Mouse (Mus musculus): ENCODE results near the gene Lipt1. TPM values are rescaled to one million over a fixed set of nuclear protein-coding genes. Genes with fewer than 3 reads are reported as not detected.

Lipt1 gene
- total and polyA plus RNA-seq, 2 experiments from 2014 or later, result 5.7 to 6.8 TPM

- no peak overlapping the region for H3K4me3 ChIP-seq (ENCODE audit: low read depth, low read length)
- no peak overlapping the region for H3K9ac ChIP-seq (replicated peaks; ENCODE audit: low read length, poor library complexity, severe bottlenecking)
- no peaks in the 10 kb centered on the region for H3K4me1 ChIP-seq (ENCODE audit: insufficient read depth, low read length)
- H3K4me2 ChIP-seq (ENCODE audit: low read depth, low read length, poor library complexity, severe bottlenecking), result no peak overlapping the region
- DNase-seq (ENCODE audit: low spot score) (no peak), ATAC-seq (ENCODE audit: low FRiP score) (no peak)
- H3K36me3 ChIP-seq (ENCODE audit: insufficient read depth, low read length), result peaks cover 33% of the 10 kb centered on the region
- WGBS, result 58% methylated on average over 6 of the region's 6 CpGs
- no peaks in the 10 kb centered on the region for H3K9me3 ChIP-seq (ENCODE audit: low read length)
- no peak for TF ChIP-seq CTCF (IDR thresholded peaks at IDR 0.05)
- no peaks in the 10 kb centered on the region for H3K27me3 ChIP-seq (ENCODE audit: insufficient read depth, low read length)
- no peak overlapping the region for H3K27ac ChIP-seq (ENCODE audit: low read depth, low read length)
Observed at GRCm38 (mm10) chr1:37900288-37900687, 28.8 kb downstream of the Lipt1 start.

GRCm38 (mm10) chr1:37903178-37903577 lies 31.6 kb downstream of the Lipt1 start:
- ATAC-seq (ENCODE audit: low FRiP score) (no peak), DNase-seq (ENCODE audit: low spot score) (peak; percentile 50)
- Histone ChIP-seq H3K4me1 (ENCODE audit: insufficient read depth, low read length) (no peaks in the 10 kb centered on the region), H3K36me3 (ENCODE audit: insufficient read depth, low read length) (peaks cover 13% of the 10 kb centered on the region; the same call in 1 of the 2 replicates), H3K4me2 (ENCODE audit: low read depth, low read length, poor library complexity, severe bottlenecking) (no peak overlapping the region), H3K27ac (ENCODE audit: low read depth, low read length) (no peak overlapping the region), H3K4me3 (ENCODE audit: low read depth, low read length) (no peak overlapping the region), H3K9ac (replicated peaks; ENCODE audit: low read length, poor library complexity, severe bottlenecking) (no peak overlapping the region), H3K9me3 (ENCODE audit: low read length) (no peaks in the 10 kb centered on the region), H3K27me3 (ENCODE audit: insufficient read depth, low read length) (no peaks in the 10 kb centered on the region)
- WGBS, result 36% methylated on average over 6 of the region's 6 CpGs
- peak; percentile 60 for TF ChIP-seq CTCF (IDR thresholded peaks at IDR 0.05)

- Histone ChIP-seq H3K27me3 (ENCODE audit: insufficient read depth, low read length) (no peaks in the 10 kb centered on the region), H3K4me3 (ENCODE audit: low read depth, low read length) (no peak overlapping the region), H3K4me1 (ENCODE audit: insufficient read depth, low read length) (no peaks in the 10 kb centered on the region), H3K9ac (replicated peaks; ENCODE audit: low read length, poor library complexity, severe bottlenecking) (no peak overlapping the region), H3K4me2 (ENCODE audit: low read depth, low read length, poor library complexity, severe bottlenecking) (no peak overlapping the region), H3K36me3 (ENCODE audit: insufficient read depth, low read length) (no peaks in the 10 kb centered on the region), H3K9me3 (ENCODE audit: low read length) (no peaks in the 10 kb centered on the region), H3K27ac (ENCODE audit: low read depth, low read length) (no peak overlapping the region)
- WGBS, result 73% methylated on average over 2 of the region's 2 CpGs
- no peak for DNase-seq (ENCODE audit: low spot score)
- TF ChIP-seq CTCF (IDR thresholded peaks at IDR 0.05), result no peak
- ATAC-seq (ENCODE audit: low FRiP score), result no peak
Observed at GRCm38 (mm10) chr1:37912751-37913150, 41.2 kb downstream of the Lipt1 start.

GRCm38 (mm10) chr1:37916393-37916792 lies 44.9 kb downstream of the Lipt1 start, which contains the start of gene Lyg2:
TSS of gene Lyg2 (minus strand) at chr1:37916493.
- WGBS, result 80% methylated on average over 5 of the region's 5 CpGs

GRCm38 (mm10) chr1:37917666-37918065 lies 46.1 kb downstream of the Lipt1 start:
- Histone ChIP-seq H3K36me3 (ENCODE audit: insufficient read depth, low read length) (no peaks in the 10 kb centered on the region), H3K4me1 (ENCODE audit: insufficient read depth, low read length) (no peaks in the 10 kb centered on the region), H3K4me3 (ENCODE audit: low read depth, low read length) (no peak overlapping the region), H3K27ac (ENCODE audit: low read depth, low read length) (no peak overlapping the region), H3K9me3 (ENCODE audit: low read length) (no peaks in the 10 kb centered on the region), H3K9ac (replicated peaks; ENCODE audit: low read length, poor library complexity, severe bottlenecking) (no peak overlapping the region), H3K4me2 (ENCODE audit: low read depth, low read length, poor library complexity, severe bottlenecking) (no peak overlapping the region), H3K27me3 (ENCODE audit: insufficient read depth, low read length) (no peaks in the 10 kb centered on the region)
- ATAC-seq (ENCODE audit: low FRiP score), result no peak
- 83% methylated on average over 13 of the region's 13 CpGs for WGBS
- no peak for DNase-seq (ENCODE audit: low spot score)
- TF ChIP-seq CTCF (IDR thresholded peaks at IDR 0.05), result no peak

More at GRCm38 (mm10) chr1:37916393-37916792, 44.9 kb downstream of the Lipt1 start, which contains the start of gene Lyg2:
- Histone ChIP-seq H3K9me3 (ENCODE audit: low read length) (no peaks in the 10 kb centered on the region), H3K4me2 (ENCODE audit: low read depth, low read length, poor library complexity, severe bottlenecking) (no peak within 1 kb of the TSS), H3K4me1 (ENCODE audit: insufficient read depth, low read length) (no peaks in the 10 kb centered on the region), H3K27ac (ENCODE audit: low read depth, low read length) (no peak within 1 kb of the TSS), H3K27me3 (ENCODE audit: insufficient read depth, low read length) (no peaks in the 10 kb centered on the region), H3K36me3 (ENCODE audit: insufficient read depth, low read length) (no peaks in the 10 kb centered on the region), H3K4me3 (ENCODE audit: low read depth, low read length) (no peak within 1 kb of the TSS), H3K9ac (replicated peaks; ENCODE audit: low read length, poor library complexity, severe bottlenecking) (no peak within 1 kb of the TSS)
- TF ChIP-seq CTCF (IDR thresholded peaks at IDR 0.05), result no peak
- ATAC-seq (ENCODE audit: low FRiP score) (no peak), DNase-seq (ENCODE audit: low spot score) (no peak)

- no peak for DNase-seq (ENCODE audit: low spot score)
- no peak overlapping the region for H3K4me3 ChIP-seq (ENCODE audit: low read depth, low read length)
- TF ChIP-seq CTCF (IDR thresholded peaks at IDR 0.05), result no peak
- H3K27ac ChIP-seq (ENCODE audit: low read depth, low read length), result no peak overlapping the region
- H3K9me3 ChIP-seq (ENCODE audit: low read length), result no peaks in the 10 kb centered on the region
- H3K27me3 ChIP-seq (ENCODE audit: insufficient read depth, low read length), result no peaks in the 10 kb centered on the region
- no peak for ATAC-seq (ENCODE audit: low FRiP score)
- no peak overlapping the region for H3K9ac ChIP-seq (replicated peaks; ENCODE audit: low read length, poor library complexity, severe bottlenecking)
- no peak overlapping the region for H3K4me2 ChIP-seq (ENCODE audit: low read depth, low read length, poor library complexity, severe bottlenecking)
- no peaks in the 10 kb centered on the region for H3K4me1 ChIP-seq (ENCODE audit: insufficient read depth, low read length)
- H3K36me3 ChIP-seq (ENCODE audit: insufficient read depth, low read length), result no peaks in the 10 kb centered on the region
- 86% methylated on average over 6 of the region's 6 CpGs for WGBS
Observed at GRCm38 (mm10) chr1:37918096-37918495, 46.6 kb downstream of the Lipt1 start.
